Mouse (Mus musculus) left cerebral cortex, adult 6 months (tissue): ENCODE measurements around the gene Dnajc3. TPM values are rescaled to one million over a fixed set of nuclear protein-coding genes. Genes with fewer than 3 reads are reported as not detected.

Experiments
- long read RNA-seq, 2 experiments: library from polyadenylated mRNA; unstranded; transcript quantifications; one replicate each; pipeline ENCODE4 v2.0.0; 2019 to 2020
- polyA plus RNA-seq: library from polyadenylated mRNA; unstranded; fragments of <200 nt; fragmentation: Nextera tagmentation; gene quantifications from 2 replicates; pipeline ENCODE4 v1.2.3, GENCODE M21; 2021

Gene Dnajc3
- 16.2 and 19.7 TPM in 2 replicates for polyA plus RNA-seq
- long read RNA-seq, experiment 1, full-length matches to known transcripts = 123 of 227 reads
- long read RNA-seq, experiment 1, partial matches to known transcripts = 76 of 227 reads
- long read RNA-seq, experiment 1, other reads (novel, unspliced or antisense) = 28 of 227 reads
- long read RNA-seq, experiment 2, full-length matches to known transcripts = 10 of 94 reads
- long read RNA-seq, experiment 2, partial matches to known transcripts = 82 of 94 reads
- long read RNA-seq, experiment 2, other reads (novel, unspliced or antisense) = 2 of 94 reads

GRCm38 (mm10) chr14:118937533-118938492, at the start of gene Dnajc3:
Gene Dnajc3, plus strand, starts transcription at chr14:118937976.

DNA sequence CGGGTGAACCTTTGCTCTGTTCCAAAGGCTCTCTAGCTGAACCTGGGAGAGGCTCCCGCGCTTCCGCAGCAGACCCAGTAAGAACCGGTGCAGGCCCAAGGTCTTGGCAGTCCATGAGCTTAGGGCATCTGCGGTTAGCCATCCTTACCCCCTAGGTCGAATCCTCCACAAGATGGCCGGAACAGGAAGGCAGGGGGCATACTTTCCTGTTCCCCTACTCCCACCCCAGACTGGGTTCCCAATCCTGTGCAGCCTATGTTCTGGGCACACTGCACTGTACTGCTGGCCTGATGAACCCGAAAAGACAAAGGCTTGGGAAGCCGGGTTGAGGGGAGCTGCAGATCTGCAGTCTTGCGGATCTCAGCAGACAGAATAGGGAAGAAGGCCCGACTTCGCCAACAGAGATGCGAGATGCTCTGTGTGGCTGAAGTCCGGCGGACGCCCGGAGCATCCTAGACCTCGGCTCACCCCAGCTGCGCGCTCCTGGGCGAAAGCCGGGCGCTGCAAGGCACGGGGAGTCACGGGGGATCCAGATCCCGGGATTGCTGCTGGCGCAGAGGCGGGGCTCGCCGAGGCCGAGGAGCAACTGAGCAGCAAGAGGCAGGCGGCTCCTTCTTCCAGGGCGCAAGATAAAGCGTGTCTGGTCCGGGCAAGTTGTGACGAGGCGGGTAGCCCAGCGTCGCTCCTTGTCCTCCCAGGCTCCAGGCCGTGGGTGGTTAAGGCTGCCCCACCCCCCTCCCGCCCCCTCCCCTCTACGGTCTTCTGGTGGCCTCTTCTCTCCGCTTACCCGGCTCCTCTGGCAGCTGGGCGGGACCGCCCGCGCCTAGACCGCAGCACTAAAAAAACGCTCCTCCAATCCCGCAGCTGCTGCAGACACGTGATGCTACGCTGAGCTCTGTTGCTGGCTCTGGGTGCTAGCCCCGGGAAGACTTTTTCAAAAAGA, 12.8 kb upstream of the Dnajc3 start, which contains the start of gene Dzip1:
Dzip1 (minus strand) TSS at position 788 of the 943 bp plus-strand sequence.

Other genes with a start within 250 kb of the Dnajc3 start
- gene Abcc4, start 231.8 kb upstream of the Dnajc3 start, polyA plus RNA-seq = 1.8 and 2.6 TPM in 2 replicates
- 108 and 129 TPM in 2 replicates for gene Cldn10, start 150.1 kb upstream of the Dnajc3 start, polyA plus RNA-seq
- gene Dzip1, start 12.5 kb upstream of the Dnajc3 start, polyA plus RNA-seq = 11.3 and 13.1 TPM in 2 replicates
- gene Uggt2, start 161.5 kb downstream of the Dnajc3 start, polyA plus RNA-seq = 10.5 and 11.4 TPM in 2 replicates
- 1.4 and 4.5 TPM in 2 replicates for gene Hs6st3, start 200.4 kb downstream of the Dnajc3 start, polyA plus RNA-seq